Mouse (Mus musculus): ENCODE results near the gene Shroom3. TPM values are rescaled to one million over a fixed set of nuclear protein-coding genes. Genes with fewer than 3 reads are reported as not detected.

Gene Shroom3
- polyA plus RNA-seq, 1 experiment from 2014 or later, result 2.1 TPM

- peaks cover 11% of the 10 kb centered on the region for H3K36me3 ChIP-seq
- H3K9ac ChIP-seq, result no peak overlapping the region
- H3K4me3 ChIP-seq, result no peak overlapping the region
- no peak for ATAC-seq (ENCODE audit: low FRiP score)
- peaks cover 32% of the 10 kb centered on the region for H3K4me1 ChIP-seq (replicated peaks)
- WGBS, result 90% methylated on average over 8 of the region's 8 CpGs
- no peak overlapping the region for H3K4me2 ChIP-seq
- H3K9me3 ChIP-seq, result no peaks in the 10 kb centered on the region; the same call in 1 of the 2 replicates
- H3K27ac ChIP-seq, result no peak overlapping the region
- H3K27me3 ChIP-seq, result no peaks in the 10 kb centered on the region
Measured at GRCm38 (mm10) chr5:92935883-92936282, 252.6 kb downstream of the Shroom3 start.

GRCm38 (mm10) chr5:92937701-92938100, 254.5 kb downstream of the Shroom3 start:
- no peak for ATAC-seq (ENCODE audit: low FRiP score)
- Histone ChIP-seq H3K9me3 (peaks cover 13% of the 10 kb centered on the region), H3K27me3 (no peaks in the 10 kb centered on the region), H3K27ac (no peak overlapping the region), H3K4me2 (no peak overlapping the region), H3K9ac (no peak overlapping the region), H3K4me1 (replicated peaks) (peaks cover 17% of the 10 kb centered on the region), H3K36me3 (peaks cover 30% of the 10 kb centered on the region), H3K4me3 (no peak overlapping the region)
- 98% methylated on average over 4 of the region's 4 CpGs for WGBS

- ATAC-seq (ENCODE audit: low FRiP score), result no peak
- Histone ChIP-seq H3K27me3 (no peaks in the 10 kb centered on the region), H3K36me3 (peaks cover 33% of the 10 kb centered on the region), H3K4me1 (replicated peaks) (peaks cover 7% of the 10 kb centered on the region; the same call in 1 of the 2 replicates), H3K4me3 (no peak overlapping the region), H3K27ac (no peak overlapping the region), H3K9ac (no peak overlapping the region), H3K9me3 (peaks cover 16% of the 10 kb centered on the region), H3K4me2 (no peak overlapping the region)
- WGBS, result 89% methylated on average over 15 of the region's 15 CpGs
Measured at GRCm38 (mm10) chr5:92939246-92939995, 256.2 kb downstream of the Shroom3 start.

GRCm38 (mm10) chr5:92942166-92942565, 258.9 kb downstream of the Shroom3 start:
- Histone ChIP-seq H3K4me3 (no peak overlapping the region), H3K36me3 (peaks cover 33% of the 10 kb centered on the region), H3K9ac (no peak overlapping the region), H3K27me3 (no peaks in the 10 kb centered on the region), H3K27ac (no peak overlapping the region), H3K4me1 (replicated peaks) (no peaks in the 10 kb centered on the region), H3K9me3 (peaks cover 16% of the 10 kb centered on the region), H3K4me2 (no peak overlapping the region)
- no peak for ATAC-seq (ENCODE audit: low FRiP score)
- WGBS, result 87% methylated on average over 57 of the region's 57 CpGs

- Histone ChIP-seq H3K4me2 (no peak overlapping the region), H3K27ac (no peak overlapping the region), H3K27me3 (no peaks in the 10 kb centered on the region), H3K9ac (no peak overlapping the region), H3K4me3 (no peak overlapping the region), H3K36me3 (peaks cover 33% of the 10 kb centered on the region), H3K4me1 (replicated peaks) (no peaks in the 10 kb centered on the region), H3K9me3 (peaks cover 16% of the 10 kb centered on the region)
- 89% methylated on average over 47 of the region's 47 CpGs for WGBS
- ATAC-seq (ENCODE audit: low FRiP score), result no peak
Measured at GRCm38 (mm10) chr5:92942577-92942976, 259.3 kb downstream of the Shroom3 start.

GRCm38 (mm10) chr5:92944867-92945266, 261.6 kb downstream of the Shroom3 start:
- no peak overlapping the region for H3K27ac ChIP-seq
- H3K4me1 ChIP-seq (replicated peaks), result 0 out of 2 replicates have a peak, but pooled peaks cover 5% of the 10 kb centered on the region
- H3K4me3 ChIP-seq, result no peak overlapping the region
- no peak overlapping the region for H3K4me2 ChIP-seq
- no peak overlapping the region for H3K9ac ChIP-seq
- peaks cover 32% of the 10 kb centered on the region for H3K36me3 ChIP-seq
- peaks cover 16% of the 10 kb centered on the region for H3K9me3 ChIP-seq
- H3K27me3 ChIP-seq, result no peaks in the 10 kb centered on the region
- no peak for ATAC-seq (ENCODE audit: low FRiP score)
- WGBS, result 82% methylated on average over 5 of the region's 5 CpGs

- H3K4me2 ChIP-seq, result no peak overlapping the region
- peak; percentile 32; the same call in 1 of the 2 replicates for ATAC-seq (ENCODE audit: low FRiP score)
Measured at GRCm38 (mm10) chr5:92948972-92949745, 265.9 kb downstream of the Shroom3 start.

GRCm38 (mm10) chr5:92950583-92950982, 267.3 kb downstream of the Shroom3 start:
- no peak for ATAC-seq (ENCODE audit: low FRiP score)
- peaks cover 28% of the 10 kb centered on the region for H3K36me3 ChIP-seq
- H3K9me3 ChIP-seq, result no peaks in the 10 kb centered on the region
- peaks cover 5% of the 10 kb centered on the region; the same call in 1 of the 2 replicates for H3K4me1 ChIP-seq (replicated peaks)
- H3K9ac ChIP-seq, result no peak overlapping the region
- H3K27ac ChIP-seq, result no peak overlapping the region
- no peak overlapping the region for H3K4me3 ChIP-seq
- WGBS, result 87% methylated on average over 14 of the region's 14 CpGs
- no peak overlapping the region for H3K4me2 ChIP-seq
- no peaks in the 10 kb centered on the region for H3K27me3 ChIP-seq

More at GRCm38 (mm10) chr5:92948972-92949745, 265.9 kb downstream of the Shroom3 start:
- H3K36me3 ChIP-seq, result peaks cover 28% of the 10 kb centered on the region
- no peaks in the 10 kb centered on the region for H3K9me3 ChIP-seq
- peaks cover 5% of the 10 kb centered on the region; the same call in 1 of the 2 replicates for H3K4me1 ChIP-seq (replicated peaks)
- H3K4me3 ChIP-seq, result no peak overlapping the region
- H3K27me3 ChIP-seq, result no peaks in the 10 kb centered on the region
- H3K9ac ChIP-seq, result no peak overlapping the region
- WGBS, result 81% methylated on average over 14 of the region's 14 CpGs
- 0 out of 2 replicates have a peak overlapping the region, but pooled peaks have one; percentile 46 for H3K27ac ChIP-seq

- Histone ChIP-seq H3K4me2 (no peak overlapping the region), H3K36me3 (peaks cover 28% of the 10 kb centered on the region), H3K27me3 (no peaks in the 10 kb centered on the region), H3K4me1 (replicated peaks) (peaks cover 5% of the 10 kb centered on the region; the same call in 1 of the 2 replicates), H3K27ac (no peak overlapping the region), H3K9ac (no peak overlapping the region), H3K9me3 (no peaks in the 10 kb centered on the region), H3K4me3 (no peak overlapping the region)
- ATAC-seq (ENCODE audit: low FRiP score), result no peak
- WGBS, result 93% methylated on average over 14 of the region's 14 CpGs
Measured at GRCm38 (mm10) chr5:92951079-92951478, 267.8 kb downstream of the Shroom3 start.

GRCm38 (mm10) chr5:92953865-92954264, 270.6 kb downstream of the Shroom3 start:
- Histone ChIP-seq H3K4me1 (replicated peaks) (peaks cover 5% of the 10 kb centered on the region; the same call in 1 of the 2 replicates), H3K4me3 (no peak overlapping the region), H3K27me3 (no peaks in the 10 kb centered on the region), H3K9me3 (no peaks in the 10 kb centered on the region), H3K27ac (no peak overlapping the region), H3K9ac (no peak overlapping the region; the same call in 1 of the 2 replicates), H3K4me2 (no peak overlapping the region), H3K36me3 (peaks cover 34% of the 10 kb centered on the region)
- 89% methylated on average over 8 of the region's 8 CpGs for WGBS
- no peak for ATAC-seq (ENCODE audit: low FRiP score)

- peak; percentile 44; the same call in 1 of the 2 replicates for ATAC-seq (ENCODE audit: low FRiP score)
- no peak overlapping the region for H3K4me2 ChIP-seq
- peaks cover 2% of the 10 kb centered on the region; the same call in 1 of the 2 replicates for H3K4me1 ChIP-seq (replicated peaks)
- H3K9ac ChIP-seq, result no peak overlapping the region; the same call in 1 of the 2 replicates
- no peak overlapping the region for H3K4me3 ChIP-seq
- H3K9me3 ChIP-seq, result no peaks in the 10 kb centered on the region
- H3K27me3 ChIP-seq, result no peaks in the 10 kb centered on the region
- no peak overlapping the region for H3K27ac ChIP-seq
- peaks cover 34% of the 10 kb centered on the region for H3K36me3 ChIP-seq
- 30% methylated on average over 10 of the region's 10 CpGs for WGBS
Measured at GRCm38 (mm10) chr5:92954323-92954722, 271.1 kb downstream of the Shroom3 start.

- Histone ChIP-seq H3K4me2 (no peak overlapping the region), H3K36me3 (peaks cover 34% of the 10 kb centered on the region), H3K9ac (no peak overlapping the region), H3K4me1 (replicated peaks) (no peaks in the 10 kb centered on the region; the same call in 1 of the 2 replicates), H3K4me3 (no peak overlapping the region), H3K27ac (no peak overlapping the region), H3K27me3 (no peaks in the 10 kb centered on the region), H3K9me3 (no peaks in the 10 kb centered on the region)
- 58% methylated on average over 6 of the region's 6 CpGs for WGBS
- ATAC-seq (ENCODE audit: low FRiP score), result peak; percentile 58; the same call in 1 of the 2 replicates
Measured at GRCm38 (mm10) chr5:92954827-92955475, 271.7 kb downstream of the Shroom3 start.
